Mouse (Mus musculus) cerebellum, adult 2 months (tissue): ENCODE measurements at regions not wholly inside any gene's neighbourhood (a gene's known extent, or its start where the extent isn't known, plus 50 kb on each side); places are given as distances from the start of the nearest gene placed in this dataset.

ENCODE experiments used
- DNase-seq, 2 experiments: peaks; one replicate each; pipeline ENCODE4 v3.0.0; 2021
- H3K27ac ChIP-seq: fragments of 200-500 bp; 2 replicates; pipeline ENCODE4 v1.5.1; 2012; ENCODE audit warnings: low read length, control low read depth, inconsistent platforms; ENCODE audit not compliant: insufficient read depth
- H3K27me3 ChIP-seq: fragments of 200-500 bp; 2 replicates; pipeline ENCODE4 v1.6.1; 2012; ENCODE audit warnings: inconsistent platforms, mild to moderate bottlenecking, low read length, moderate library complexity; ENCODE audit not compliant: control insufficient read depth, insufficient read depth
- H3K4me1 ChIP-seq: fragments of 200-500 bp; 2 replicates; pipeline ENCODE4 v1.6.1; 2011; ENCODE audit warnings: low read length; ENCODE audit not compliant: control insufficient read depth, insufficient read depth
- H3K4me3 ChIP-seq: fragments of 200-500 bp; replicated peaks from 2 replicates; pipeline ENCODE3; 2011; ENCODE audit warnings: mild to moderate bottlenecking, low read depth, low read length, control low read depth; ENCODE audit not compliant: insufficient read depth
- CTCF ChIP-seq: fragments of 200-500 bp; IDR thresholded peaks from 2 replicates; pipeline ENCODE4 v1.5.1; 2011; ENCODE audit warnings: low read depth, mild to moderate bottlenecking, control low read depth, low read length, moderate library complexity, borderline replicate concordance; ENCODE audit not compliant: insufficient read depth
- POLR2A ChIP-seq: fragments of 200-500 bp; IDR thresholded peaks from 2 replicates; pipeline ENCODE4 v1.6.1; 2011; ENCODE audit warnings: low read length, control low read depth, borderline replicate concordance; ENCODE audit not compliant: insufficient read depth
- WGBS: fragments of 180-500 bp; shearing (Covaris S2); methylation state at CpG from one replicate; pipeline ENCODE4 v1.1.7; 2018; 5-methylcytosine and 5-hydroxymethylcytosine counted together

- 94% methylated on average over 5 of the region's 5 CpGs for WGBS
- no peaks in the 10 kb centered on the region for H3K27me3 ChIP-seq
- no peaks in the 10 kb centered on the region for H3K4me1 ChIP-seq
- no peak overlapping the region for H3K4me3 ChIP-seq
- TF ChIP-seq CTCF (no peak), POLR2A (no peak)
- no peak overlapping the region for H3K27ac ChIP-seq
- no peak for DNase-seq
Measured at GRCm38 (mm10) chr3:37824681-37825080, 100.4 kb upstream of the Gm5148 start.

GRCm38 (mm10) chr3:37819503-37819902 lies 95.2 kb upstream of the Gm5148 start:
- no peaks in the 10 kb centered on the region for H3K27me3 ChIP-seq
- H3K4me3 ChIP-seq = no peak overlapping the region
- TF ChIP-seq CTCF (no peak), POLR2A (no peak)
- no peak for DNase-seq
- H3K27ac ChIP-seq = no peak overlapping the region
- 97% methylated on average over 3 of the region's 3 CpGs for WGBS
- peaks cover 7% of the 10 kb centered on the region for H3K4me1 ChIP-seq

DNA sequence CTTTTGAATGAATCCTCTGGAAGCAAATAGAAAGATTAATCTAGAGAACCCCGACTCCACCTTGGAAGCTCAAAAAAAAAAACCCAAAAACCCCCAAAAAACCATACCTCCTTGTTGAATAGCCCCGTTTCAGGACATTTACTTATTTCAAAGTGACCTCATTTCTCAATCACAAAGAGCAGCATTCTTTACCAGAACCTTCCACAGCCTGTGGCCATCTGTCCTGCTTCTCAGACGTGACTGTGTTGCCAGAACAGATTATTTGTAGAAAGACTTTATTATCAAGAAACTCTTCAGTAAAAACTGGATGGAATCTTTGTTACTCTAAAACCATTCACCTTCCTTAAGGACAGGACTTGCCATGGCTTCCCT lies 93.1 kb upstream of the Gm5148 start:
- no peak overlapping the region for H3K27ac ChIP-seq

GRCm38 (mm10) chr3:37816781-37817433 lies 92.6 kb upstream of the Gm5148 start:
- no peak for TF ChIP-seq CTCF
- no peaks in the 10 kb centered on the region for H3K27me3 ChIP-seq
- H3K27ac ChIP-seq = no peak overlapping the region
- H3K4me1 ChIP-seq = peaks cover 7% of the 10 kb centered on the region
- WGBS = 13% methylated on average over 6 of the region's 6 CpGs
- DNase-seq = peak; percentile 28 to 43
- no peak overlapping the region for H3K4me3 ChIP-seq

More for the DNA sequence above, 93.1 kb upstream of the Gm5148 start:
- Histone ChIP-seq H3K4me1 (peaks cover 7% of the 10 kb centered on the region), H3K27me3 (no peaks in the 10 kb centered on the region), H3K4me3 (no peak overlapping the region)
- 52% methylated on average over 3 of the region's 3 CpGs for WGBS
- no peak for TF ChIP-seq POLR2A
- TF ChIP-seq CTCF = no peak
- peak in 1 of 2 experiments; percentile 26 for DNase-seq

- no peak overlapping the region for H3K4me3 ChIP-seq
- TF ChIP-seq CTCF (no peak), POLR2A (no peak)
- peaks cover 7% of the 10 kb centered on the region for H3K4me1 ChIP-seq
- H3K27me3 ChIP-seq = no peaks in the 10 kb centered on the region
- H3K27ac ChIP-seq = no peak overlapping the region
- no peak for DNase-seq
- 96% methylated on average over 6 of the region's 6 CpGs for WGBS
Measured at GRCm38 (mm10) chr3:37815771-37816170, 91.5 kb upstream of the Gm5148 start.

- no peak overlapping the region for H3K4me3 ChIP-seq
- H3K4me1 ChIP-seq = peaks cover 7% of the 10 kb centered on the region
- TF ChIP-seq CTCF (no peak), POLR2A (no peak)
- no peak overlapping the region for H3K27ac ChIP-seq
- DNase-seq = no peak
- H3K27me3 ChIP-seq = no peaks in the 10 kb centered on the region
- 83% methylated on average over 3 of the region's 3 CpGs for WGBS
Measured at GRCm38 (mm10) chr3:37812936-37813335, 88.6 kb upstream of the Gm5148 start.

GRCm38 (mm10) chr3:37811429-37811828 lies 87.1 kb upstream of the Gm5148 start:
- H3K4me1 ChIP-seq = no peaks in the 10 kb centered on the region
- no peak overlapping the region for H3K27ac ChIP-seq
- TF ChIP-seq CTCF (no peak), POLR2A (no peak)
- H3K4me3 ChIP-seq = no peak overlapping the region
- WGBS = 88% methylated on average over 2 of the region's 2 CpGs
- H3K27me3 ChIP-seq = no peaks in the 10 kb centered on the region
- no peak for DNase-seq

GRCm38 (mm10) chr3:37810763-37811162 lies 86.5 kb upstream of the Gm5148 start:
- no peak overlapping the region for H3K27ac ChIP-seq
- no peak for DNase-seq
- 79% methylated on average over 2 of the region's 2 CpGs for WGBS

More at GRCm38 (mm10) chr3:37810763-37811162, 86.5 kb upstream of the Gm5148 start:
- no peak overlapping the region for H3K4me3 ChIP-seq
- no peak for TF ChIP-seq POLR2A
- no peak for TF ChIP-seq CTCF
- H3K27me3 ChIP-seq = no peaks in the 10 kb centered on the region
- H3K4me1 ChIP-seq = no peaks in the 10 kb centered on the region
